Mouse (Mus musculus) forebrain, embryonic 11.5 days (tissue): ENCODE data around the gene Eif5a2. TPM values are rescaled to one million over a fixed set of nuclear protein-coding genes. Genes with fewer than 3 reads are reported as not detected.

Experiments used
- polyA plus RNA-seq: library from polyadenylated mRNA; unstranded; fragments of >200 nt; fragmentation: Nextera tagmentation; extraction: Ambion mirVana; gene quantifications from 2 replicates; pipeline ENCODE4 v1.2.1, GENCODE M21; 2014

Eif5a2 gene
- polyA plus RNA-seq, 1 experiment from 2014 or later: 17.7 TPM

Other genes with a start within 250 kb of the Eif5a2 start
- gene Slc2a2, start 83.4 kb upstream of the Eif5a2 start, polyA plus RNA-seq: 0.12 TPM in 1 of 2 replicates, not detected in the other
- 299 and 379 TPM in 2 replicates for gene Rpl22l1, start 24.2 kb downstream of the Eif5a2 start, polyA plus RNA-seq
- gene Gm1527, start 111.3 kb downstream of the Eif5a2 start, polyA plus RNA-seq: not detected in 2 replicates